Mouse (Mus musculus) macrophage (primary cell): ENCODE results near the gene Hspb8. TPM values are rescaled to one million over a fixed set of nuclear protein-coding genes. Genes with fewer than 3 reads are reported as not detected.
"Not testable (repeated sequence)": the region's sequence is repeated elsewhere in the genome, so short reads cannot be mapped to it uniquely, and the experiment has no call there.

Experiments used
- H3K27ac ChIP-seq: fragments of 350-480 bp; formaldehyde crosslinking; 2 replicates; pipeline ENCODE4 v1.9.0; 2021
- H3K36me3 ChIP-seq: fragments of 350-480 bp; formaldehyde crosslinking; 2 replicates; pipeline ENCODE4 v1.9.0; 2021; ENCODE audit errors: inconsistent target
- H3K4me3 ChIP-seq: fragments of 350-480 bp; formaldehyde crosslinking; 2 replicates; pipeline ENCODE4 v1.9.0; 2021; ENCODE audit errors: inconsistent target
- H3K79me2 ChIP-seq: fragments of 350-480 bp; formaldehyde crosslinking; 2 replicates; pipeline ENCODE4 v1.9.0; 2021; ENCODE audit errors: inconsistent target
- WGBS: methylation state at CpG from one replicate; pipeline ENCODE4 v1.1.7; 2026; ENCODE audit warnings: inconsistent platforms; ENCODE audit not compliant: missing documents; 5-methylcytosine and 5-hydroxymethylcytosine counted together
- polyA plus RNA-seq: library from polyadenylated mRNA; stranded (reverse); fragments of 250-400 nt; gene quantifications from 3 replicates; pipeline ENCODE4 v1.2.4, GENCODE M21; 2018; ENCODE audit warnings: inconsistent platforms

The Hspb8 gene
- polyA plus RNA-seq, 1 experiment from 2014 or later = 0.07 TPM

- H3K27ac ChIP-seq = no peak overlapping the region
- no peaks in the 10 kb centered on the region for H3K79me2 ChIP-seq
- 85% methylated on average over 4 of the region's 4 CpGs for WGBS
- no peak overlapping the region for H3K4me3 ChIP-seq
- no peaks in the 10 kb centered on the region for H3K36me3 ChIP-seq
These were observed 33.3 kb downstream of the Hspb8 start for GRCm38 (mm10) chr5:116389321-116389720.

GRCm38 (mm10) chr5:116387302-116387935 lies 35.2 kb downstream of the Hspb8 start:
- Histone ChIP-seq H3K4me3 (no peak overlapping the region), H3K27ac (no peak overlapping the region), H3K36me3 (no peaks in the 10 kb centered on the region), H3K79me2 (no peaks in the 10 kb centered on the region)
- 82% methylated on average over 9 of the region's 9 CpGs for WGBS

DNA sequence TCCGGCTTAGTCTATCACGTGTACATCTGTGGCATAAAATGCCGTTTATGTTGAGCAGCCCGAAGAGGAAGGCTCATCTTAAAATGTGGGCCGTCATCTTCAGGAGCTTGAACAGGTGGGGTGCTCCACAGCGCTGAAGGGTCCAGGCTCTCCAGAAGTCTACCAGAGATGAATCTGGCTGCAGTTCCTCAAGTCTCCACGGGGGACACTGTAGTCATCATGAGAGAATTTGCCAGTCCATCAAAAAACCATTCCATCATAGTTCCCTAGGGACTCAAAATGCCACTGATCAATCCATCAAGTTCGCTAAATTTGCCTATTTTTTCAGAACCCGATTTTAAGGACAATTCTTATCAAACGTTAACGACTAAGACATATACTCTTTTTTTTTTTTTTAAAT lies 36.6 kb downstream of the Hspb8 start:
- no peak overlapping the region for H3K27ac ChIP-seq
- no peaks in the 10 kb centered on the region for H3K79me2 ChIP-seq
- H3K4me3 ChIP-seq = no peak overlapping the region
- H3K36me3 ChIP-seq = no peaks in the 10 kb centered on the region
- 49% methylated on average over 11 of the region's 11 CpGs for WGBS

GRCm38 (mm10) chr5:116382646-116383045 lies 40.0 kb downstream of the Hspb8 start:
- WGBS = 97% methylated on average over 5 of the region's 7 CpGs
- not testable (repeated sequence) for H3K79me2 ChIP-seq, H3K27ac ChIP-seq, H3K4me3 ChIP-seq, H3K36me3 ChIP-seq

DNA sequence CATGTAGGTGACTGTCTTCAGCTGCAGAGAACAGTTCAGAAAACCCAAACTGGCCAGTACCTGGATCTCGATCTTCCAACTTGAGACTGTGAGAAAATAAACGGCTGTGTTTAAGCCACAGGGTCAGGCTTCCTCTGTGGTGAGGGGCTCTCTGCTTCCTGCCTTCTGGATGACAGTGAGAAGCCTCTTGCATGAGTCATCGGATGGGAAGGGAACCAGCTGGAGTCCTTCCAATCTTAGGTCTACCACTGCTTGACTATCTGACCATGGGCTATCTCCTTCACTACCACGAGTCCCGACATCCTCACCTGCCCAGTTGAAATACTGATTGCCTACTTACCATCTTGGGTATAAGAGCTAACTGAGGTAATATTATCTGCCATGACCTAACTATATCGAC lies 40.9 kb downstream of the Hspb8 start:
- H3K27ac ChIP-seq = no peak overlapping the region
- no peak overlapping the region for H3K4me3 ChIP-seq
- no peaks in the 10 kb centered on the region for H3K79me2 ChIP-seq
- no peaks in the 10 kb centered on the region for H3K36me3 ChIP-seq
- WGBS = 55% methylated on average over 6 of the region's 6 CpGs

DNA sequence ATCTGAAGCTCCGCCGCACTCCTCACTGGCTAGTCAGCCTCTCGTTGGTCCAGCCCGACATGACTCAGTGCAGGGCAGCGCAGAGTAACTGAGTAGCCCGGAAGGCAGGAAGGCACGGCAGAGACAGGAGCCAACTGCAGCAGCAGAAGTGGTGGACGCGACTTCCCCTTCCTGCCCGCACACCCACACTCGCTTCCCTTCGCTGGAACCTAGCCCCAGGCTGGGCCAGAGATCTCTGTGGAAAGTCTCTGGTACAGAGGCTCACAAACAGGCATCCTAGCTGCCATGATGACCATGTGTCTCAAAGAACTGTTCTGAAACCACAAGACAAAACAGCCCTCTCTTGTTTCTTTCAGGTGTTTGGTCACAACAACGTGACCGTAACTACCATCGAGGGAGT lies 41.4 kb downstream of the Hspb8 start:
- H3K4me3 ChIP-seq = no peak overlapping the region
- no peak overlapping the region for H3K27ac ChIP-seq
- 26% methylated on average over 14 of the region's 15 CpGs for WGBS
- H3K36me3 ChIP-seq = no peaks in the 10 kb centered on the region
- H3K79me2 ChIP-seq = no peaks in the 10 kb centered on the region

- WGBS = 35% methylated on average over 7 of the region's 7 CpGs
- H3K36me3 ChIP-seq = no peaks in the 10 kb centered on the region
- no peaks in the 10 kb centered on the region for H3K79me2 ChIP-seq
- H3K4me3 ChIP-seq = no peak overlapping the region
- H3K27ac ChIP-seq = no peak overlapping the region
These were observed 42.3 kb downstream of the Hspb8 start for GRCm38 (mm10) chr5:116380384-116380783.

- WGBS = 99% methylated on average over 5 of the region's 5 CpGs
- no peak overlapping the region for H3K27ac ChIP-seq
- H3K36me3 ChIP-seq = no peaks in the 10 kb centered on the region
- H3K79me2 ChIP-seq = no peaks in the 10 kb centered on the region
- H3K4me3 ChIP-seq = no peak overlapping the region
These were observed 43.8 kb downstream of the Hspb8 start for GRCm38 (mm10) chr5:116378872-116379271.

- Histone ChIP-seq H3K36me3 (no peaks in the 10 kb centered on the region), H3K4me3 (no peak overlapping the region), H3K27ac (no peak overlapping the region), H3K79me2 (no peaks in the 10 kb centered on the region)
- 85% methylated on average over 9 of the region's 9 CpGs for WGBS
These were observed 54.7 kb downstream of the Hspb8 start for GRCm38 (mm10) chr5:116367923-116368322.

GRCm38 (mm10) chr5:116366889-116367682 lies 55.6 kb downstream of the Hspb8 start:
- no peak overlapping the region for H3K27ac ChIP-seq
- WGBS = 89% methylated on average over 18 of the region's 20 CpGs
- no peaks in the 10 kb centered on the region for H3K36me3 ChIP-seq
- H3K79me2 ChIP-seq = no peaks in the 10 kb centered on the region
- H3K4me3 ChIP-seq = no peak overlapping the region

DNA sequence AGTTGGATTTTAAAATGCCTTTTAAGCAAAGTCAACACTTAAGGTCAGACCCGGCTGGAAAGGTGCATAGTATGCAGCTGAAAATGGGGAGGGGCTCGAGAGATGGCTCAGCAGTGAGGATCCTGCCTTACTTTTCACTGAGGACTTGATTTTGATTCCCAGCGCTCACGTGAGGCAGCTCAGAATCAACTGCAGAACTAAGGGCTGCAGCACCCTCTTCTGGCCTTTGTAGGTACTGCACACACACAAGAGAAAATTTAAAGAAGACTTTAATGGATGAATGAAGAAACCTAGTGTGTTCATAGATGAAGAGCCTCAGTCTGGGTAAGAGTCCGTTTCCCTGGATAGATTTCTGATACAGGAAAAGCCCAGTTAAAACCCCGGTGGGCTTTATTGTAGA lies 61.3 kb downstream of the Hspb8 start:
- H3K79me2 ChIP-seq = no peaks in the 10 kb centered on the region
- H3K4me3 ChIP-seq = no peak overlapping the region
- WGBS = 74% methylated on average over 6 of the region's 6 CpGs
- no peak overlapping the region for H3K27ac ChIP-seq
- no peaks in the 10 kb centered on the region for H3K36me3 ChIP-seq

DNA sequence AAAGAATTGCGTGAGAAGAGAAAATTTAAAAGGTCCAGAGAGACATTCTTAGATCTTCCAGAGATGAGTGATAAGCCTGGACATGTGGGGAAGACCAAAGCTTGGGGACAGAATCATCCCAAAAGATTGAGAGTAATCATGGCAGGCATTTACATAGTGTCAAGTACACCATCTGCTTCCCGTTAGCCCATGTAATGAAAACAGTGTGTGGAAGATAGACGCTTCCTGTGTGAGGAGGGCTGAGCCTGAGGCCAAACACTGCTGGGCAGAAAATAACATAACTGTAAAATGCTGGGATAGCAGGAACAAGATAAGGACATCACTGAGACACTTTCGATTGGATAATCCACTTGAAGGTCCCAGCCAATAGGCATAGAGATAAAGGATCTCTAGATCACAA lies 61.9 kb downstream of the Hspb8 start:
- Histone ChIP-seq H3K27ac (no peak overlapping the region), H3K36me3 (no peaks in the 10 kb centered on the region), H3K79me2 (no peaks in the 10 kb centered on the region), H3K4me3 (no peak overlapping the region)
- WGBS = 80% methylated on average over 4 of the region's 4 CpGs

Other genes with a start within 250 kb of the Hspb8 start
- gene Ccdc60, start 133.9 kb downstream of the Hspb8 start, polyA plus RNA-seq = not detected in 3 replicates
- not detected in 3 replicates for gene Srrm4, start 169.0 kb upstream of the Hspb8 start, polyA plus RNA-seq